Mouse (Mus musculus) MEL (cell line): ENCODE data around the gene Crybg3. TPM values are rescaled to one million over a fixed set of nuclear protein-coding genes. Genes with fewer than 3 reads are reported as not detected.

Experiments used
- DNase-seq: peaks from one replicate; pipeline ENCODE4 v3.0.0; 2011; ENCODE audit warnings: low read depth, low spot score
- H3K27ac ChIP-seq: 2 replicates; pipeline ENCODE4 v1.5.1; 2012; ENCODE audit warnings: low read depth, mild to moderate bottlenecking, control low read depth, low read length, moderate library complexity; ENCODE audit not compliant: control insufficient read depth
- H3K27me3 ChIP-seq, 2 experiments: fragments of 150-350 bp in 1 of 2; sonication (generic) in 1 of 2; 2 replicates each; pipeline ENCODE4 v1.6.1; 2012; ENCODE audit warnings: low read length in 2 of 2, mild to moderate bottlenecking in 2 of 2, improper control_type of control experiment in 1 of 2, moderate library complexity in 1 of 2; ENCODE audit not compliant: insufficient read depth in 2 of 2, control insufficient read depth in 1 of 2
- H3K36me3 ChIP-seq, 2 experiments: 2 replicates each; pipeline ENCODE4 v1.6.1; 2012 to 2014; ENCODE audit warnings: low read length in 2 of 2, improper control_type of control experiment in 1 of 2, inconsistent platforms in 1 of 2, mild to moderate bottlenecking in 1 of 2; ENCODE audit not compliant: insufficient read depth in 2 of 2, control insufficient read depth in 1 of 2
- H3K4me1 ChIP-seq, 2 experiments: fragments of 150-350 bp in 1 of 2; sonication (generic) in 1 of 2; 2 replicates each; pipeline ENCODE4 v1.6.1; 2012; ENCODE audit warnings: low read length in 2 of 2, improper control_type of control experiment in 1 of 2, mild to moderate bottlenecking in 1 of 2; ENCODE audit not compliant: insufficient read depth in 2 of 2, control insufficient read depth in 1 of 2
- H3K4me3 ChIP-seq, 2 experiments: fragments of 150-350 bp in 1 of 2; sonication (generic) in 1 of 2; 2 replicates each; pipeline ENCODE4 v1.5.1; 2012; ENCODE audit warnings: low read depth in 2 of 2, low read length in 2 of 2, mild to moderate bottlenecking in 2 of 2, moderate library complexity in 2 of 2, control low read depth in 1 of 2, improper control_type of control experiment in 1 of 2; ENCODE audit not compliant: control insufficient read depth in 1 of 2, insufficient read depth in 1 of 2
- H3K79me2 ChIP-seq: 2 replicates; pipeline ENCODE4 v1.6.1; 2012; ENCODE audit warnings: mild to moderate bottlenecking, low read length, moderate library complexity; ENCODE audit not compliant: control insufficient read depth, poor library complexity, insufficient read depth
- H3K9ac ChIP-seq: 2 replicates; pipeline ENCODE4 v1.6.1; 2012; ENCODE audit warnings: low read depth, mild to moderate bottlenecking, control low read depth, low read length, moderate library complexity; ENCODE audit not compliant: control insufficient read depth, poor library complexity, severe bottlenecking
- H3K9me3 ChIP-seq: fragments of 150-350 bp; sonication (generic); replicated peaks from 2 replicates; pipeline ENCODE4 v1.6.1; 2012; ENCODE audit warnings: mild to moderate bottlenecking, low read length, improper control_type of control experiment, moderate library complexity; ENCODE audit not compliant: insufficient read depth
- BHLHE40 ChIP-seq: IDR thresholded peaks from 2 replicates; pipeline ENCODE4 v1.6.1; 2012; ENCODE audit warnings: low read depth, mild to moderate bottlenecking, inconsistent platforms, low read length, improper control_type of control experiment, borderline replicate concordance
- CHD2 ChIP-seq: IDR thresholded peaks from 2 replicates; pipeline ENCODE4 v1.6.1; 2011; ENCODE audit warnings: low read length, improper control_type of control experiment
- E2F4 ChIP-seq: IDR thresholded peaks from 2 replicates; pipeline ENCODE4 v1.6.1; 2011; ENCODE audit warnings: low read depth, low read length, improper control_type of control experiment, borderline replicate concordance
- ELF1 ChIP-seq: IDR thresholded peaks from 2 replicates; pipeline ENCODE4 v1.6.1; 2014; ENCODE audit warnings: low read depth, mild to moderate bottlenecking, inconsistent platforms, low read length, improper control_type of control experiment, moderate library complexity
- EP300 ChIP-seq, 2 experiments: IDR thresholded peaks; 2 replicates each; pipeline ENCODE4 v1.6.1; 2011; ENCODE audit warnings: improper control_type of control experiment in 2 of 2, low read length in 2 of 2, low read depth in 1 of 2, mild to moderate bottlenecking in 1 of 2
- ETS1 ChIP-seq: IDR thresholded peaks from 2 replicates; pipeline ENCODE4 v1.6.1; 2012; ENCODE audit warnings: low read depth, mild to moderate bottlenecking, inconsistent platforms, low read length, improper control_type of control experiment, moderate library complexity
- GATA1 ChIP-seq: IDR thresholded peaks from 2 replicates; pipeline ENCODE4 v1.6.1; 2011; ENCODE audit warnings: low read depth, low read length, improper control_type of control experiment
- JUND ChIP-seq: IDR thresholded peaks from 2 replicates; pipeline ENCODE4 v1.6.1; 2011; ENCODE audit warnings: low read depth, mild to moderate bottlenecking, improper control_type of control experiment, low read length
- KAT2A ChIP-seq: conservative IDR thresholded peaks from 2 replicates; pipeline ENCODE4 v1.6.1; 2012; ENCODE audit warnings: low read depth, low read length, improper control_type of control experiment, inconsistent platforms
- MAFK ChIP-seq: IDR thresholded peaks from 2 replicates; pipeline ENCODE4 v1.6.1; 2011; ENCODE audit warnings: low read depth, mild to moderate bottlenecking, low read length, improper control_type of control experiment, borderline replicate concordance
- MAX ChIP-seq: IDR thresholded peaks from 2 replicates; pipeline ENCODE4 v1.6.1; 2011; ENCODE audit warnings: low read length, improper control_type of control experiment
- MAZ ChIP-seq: IDR thresholded peaks from 2 replicates; pipeline ENCODE4 v1.6.1; 2012; ENCODE audit warnings: low read depth, mild to moderate bottlenecking, inconsistent platforms, low read length, improper control_type of control experiment
- MEF2A ChIP-seq: IDR thresholded peaks from 2 replicates; pipeline ENCODE4 v1.6.1; 2014; ENCODE audit warnings: low read depth, mild to moderate bottlenecking, inconsistent platforms, low read length, improper control_type of control experiment; ENCODE audit not compliant: poor library complexity, insufficient replicate concordance, severe bottlenecking; ENCODE audit errors: extremely low read depth
- MXI1 ChIP-seq: IDR thresholded peaks from 2 replicates; pipeline ENCODE4 v1.6.1; 2011; ENCODE audit warnings: mild to moderate bottlenecking, low read depth, low read length, improper control_type of control experiment
- POLR2A ChIP-seq, 2 experiments: IDR thresholded peaks; 2 replicates each; pipeline ENCODE4 v1.6.1; 2011 to 2012; ENCODE audit warnings: low read length in 2 of 2, mild to moderate bottlenecking in 2 of 2, control low read depth in 1 of 2, improper control_type of control experiment in 1 of 2, low read depth in 1 of 2, moderate library complexity in 1 of 2; ENCODE audit not compliant: control insufficient read depth in 1 of 2, insufficient read depth in 1 of 2, poor library complexity in 1 of 2
- POLR2AphosphoS2 ChIP-seq: IDR thresholded peaks from 2 replicates; pipeline ENCODE4 v1.6.1; 2011; ENCODE audit warnings: low read length, improper control_type of control experiment
- RCOR1 ChIP-seq: IDR thresholded peaks from 2 replicates; pipeline ENCODE4 v1.6.1; 2012; ENCODE audit warnings: low read depth, mild to moderate bottlenecking, inconsistent platforms, low read length, improper control_type of control experiment
- SIN3A ChIP-seq: IDR thresholded peaks from 2 replicates; pipeline ENCODE4 v1.6.1; 2012; ENCODE audit warnings: low read length, improper control_type of control experiment, inconsistent platforms
- TAL1 ChIP-seq: IDR thresholded peaks from 2 replicates; pipeline ENCODE4 v1.6.1; 2012; ENCODE audit warnings: mild to moderate bottlenecking, inconsistent platforms, low read length, moderate library complexity, mixed read lengths
- TBP ChIP-seq: IDR thresholded peaks from 2 replicates; pipeline ENCODE4 v1.8.0; 2011; ENCODE audit warnings: low read depth, low read length, improper control_type of control experiment
- UBTF ChIP-seq: IDR thresholded peaks from 2 replicates; pipeline ENCODE4 v1.6.1; 2012; ENCODE audit warnings: low read depth, mild to moderate bottlenecking, inconsistent platforms, low read length, improper control_type of control experiment, moderate library complexity, borderline replicate concordance; ENCODE audit not compliant: insufficient read depth
- USF2 ChIP-seq, 2 experiments: IDR thresholded peaks; 2 replicates each; pipeline ENCODE4 v1.6.1; 2011 to 2012; ENCODE audit warnings: improper control_type of control experiment in 2 of 2, low read length in 2 of 2, borderline replicate concordance in 1 of 2, inconsistent platforms in 1 of 2, low read depth in 1 of 2, mild to moderate bottlenecking in 1 of 2; ENCODE audit not compliant: insufficient read depth in 1 of 2
- ZC3H11A ChIP-seq: IDR thresholded peaks from 2 replicates; pipeline ENCODE4 v1.6.1; 2012; ENCODE audit warnings: low read depth, mild to moderate bottlenecking, inconsistent platforms, low read length, improper control_type of control experiment
- ZMIZ1 ChIP-seq: IDR thresholded peaks from 2 replicates; pipeline ENCODE4 v1.6.1; 2012; ENCODE audit warnings: low read depth, mild to moderate bottlenecking, inconsistent platforms, low read length, improper control_type of control experiment, moderate library complexity
- ZNF384 ChIP-seq: IDR thresholded peaks from 2 replicates; pipeline ENCODE4 v1.6.1; 2012; ENCODE audit warnings: low read depth, mild to moderate bottlenecking, inconsistent platforms, low read length, improper control_type of control experiment
- polyA plus RNA-seq, 2 experiments: library from polyadenylated mRNA; stranded (reverse) in 1 of 2; unstranded in 1 of 2; fragments of >175 nt in 1 of 2; fragments of >200 nt in 1 of 2; gene quantifications; 2 replicates each; pipeline versions ENCODE4 v1.2.1 to v1.2.4; 2012; ENCODE audit warnings: low replicate concordance in 2 of 2, low read depth in 1 of 2; ENCODE audit not compliant: insufficient read length in 2 of 2, insufficient read depth in 1 of 2, missing spikeins in 1 of 2
- total RNA-seq: library from RNA; depleted of rRNA; stranded (reverse); fragments of 300-350 nt; gene quantifications from 2 replicates; pipeline ENCODE4 v1.2.3, GENCODE M21; 2012

The Crybg3 gene
- total and polyA plus RNA-seq, 3 experiments = 0.63 to 0.73 TPM; not detected in 1

GRCm38 (mm10) chr16:59586911-59587310 lies 13.9 kb downstream of the Crybg3 start:
- Histone ChIP-seq H3K9me3 (no peaks in the 10 kb centered on the region), H3K79me2 (no peaks in the 10 kb centered on the region), H3K9ac (no peak overlapping the region), H3K27ac (no peak overlapping the region), H3K4me3 (no peak overlapping the region), H3K4me1 (no peaks in the 10 kb centered on the region), H3K27me3 (no peaks in the 10 kb centered on the region), H3K36me3 (no peaks in the 10 kb centered on the region)
- DNase-seq = no peak
- TF ChIP-seq ZNF384 = no peak
- TF ChIP-seq MEF2A = no peak
- no peak for TF ChIP-seq POLR2A (IDR thresholded peaks at IDR 0.05; ENCODE audit: control insufficient read depth in 1 of 2, insufficient read depth in 1 of 2, low read depth in 1 of 2, low read length in 2 of 2, poor library complexity in 1 of 2)
- no peak for TF ChIP-seq ZMIZ1
- no peak for TF ChIP-seq GATA1
- no peak for TF ChIP-seq ETS1
- no peak for TF ChIP-seq KAT2A
- no peak for TF ChIP-seq SIN3A
- TF ChIP-seq E2F4 = no peak
- TF ChIP-seq MAZ = no peak
- no peak for TF ChIP-seq MAX

GRCm38 (mm10) chr16:59586276-59586675 lies 14.5 kb downstream of the Crybg3 start:
- Histone ChIP-seq H3K4me1 (no peaks in the 10 kb centered on the region), H3K9ac (no peak overlapping the region), H3K4me3 (no peak overlapping the region), H3K27ac (no peak overlapping the region), H3K36me3 (no peaks in the 10 kb centered on the region), H3K79me2 (no peaks in the 10 kb centered on the region), H3K9me3 (no peaks in the 10 kb centered on the region), H3K27me3 (no peaks in the 10 kb centered on the region)
- TF ChIP-seq MAFK (no peak), RCOR1 (no peak), ZNF384 (no peak), POLR2AphosphoS2 (no peak), BHLHE40 (no peak), POLR2A (IDR thresholded peaks at IDR 0.05; ENCODE audit: control insufficient read depth in 1 of 2, insufficient read depth in 1 of 2, low read depth in 1 of 2, low read length in 2 of 2, poor library complexity in 1 of 2) (no peak), ZC3H11A (no peak), CHD2 (no peak), TAL1 (no peak), MXI1 (no peak), UBTF (no peak), ZMIZ1 (no peak), JUND (no peak), USF2 (IDR thresholded peaks at IDR 0.05; ENCODE audit: borderline replicate concordance in 1 of 2, insufficient read depth in 1 of 2, low read depth in 1 of 2, low read length in 2 of 2) (no peak), TBP (no peak), ELF1 (no peak), EP300 (IDR thresholded peaks at IDR 0.05; ENCODE audit: low read depth in 1 of 2, low read length in 2 of 2) (no peak)
- no peak for DNase-seq
